Mouse (Mus musculus) frontal cortex, adult (tissue): ENCODE data around the gene Alkbh2.

Experiments
- ATAC-seq: cut with Nextera tagmentation; 2 replicates; pipeline ENCODE4 v1.9.2; 2017; ENCODE audit warnings: mild to moderate bottlenecking, moderate library complexity, mixed read lengths; ENCODE audit not compliant: low TSS enrichment

Gene Alkbh2

DNA sequence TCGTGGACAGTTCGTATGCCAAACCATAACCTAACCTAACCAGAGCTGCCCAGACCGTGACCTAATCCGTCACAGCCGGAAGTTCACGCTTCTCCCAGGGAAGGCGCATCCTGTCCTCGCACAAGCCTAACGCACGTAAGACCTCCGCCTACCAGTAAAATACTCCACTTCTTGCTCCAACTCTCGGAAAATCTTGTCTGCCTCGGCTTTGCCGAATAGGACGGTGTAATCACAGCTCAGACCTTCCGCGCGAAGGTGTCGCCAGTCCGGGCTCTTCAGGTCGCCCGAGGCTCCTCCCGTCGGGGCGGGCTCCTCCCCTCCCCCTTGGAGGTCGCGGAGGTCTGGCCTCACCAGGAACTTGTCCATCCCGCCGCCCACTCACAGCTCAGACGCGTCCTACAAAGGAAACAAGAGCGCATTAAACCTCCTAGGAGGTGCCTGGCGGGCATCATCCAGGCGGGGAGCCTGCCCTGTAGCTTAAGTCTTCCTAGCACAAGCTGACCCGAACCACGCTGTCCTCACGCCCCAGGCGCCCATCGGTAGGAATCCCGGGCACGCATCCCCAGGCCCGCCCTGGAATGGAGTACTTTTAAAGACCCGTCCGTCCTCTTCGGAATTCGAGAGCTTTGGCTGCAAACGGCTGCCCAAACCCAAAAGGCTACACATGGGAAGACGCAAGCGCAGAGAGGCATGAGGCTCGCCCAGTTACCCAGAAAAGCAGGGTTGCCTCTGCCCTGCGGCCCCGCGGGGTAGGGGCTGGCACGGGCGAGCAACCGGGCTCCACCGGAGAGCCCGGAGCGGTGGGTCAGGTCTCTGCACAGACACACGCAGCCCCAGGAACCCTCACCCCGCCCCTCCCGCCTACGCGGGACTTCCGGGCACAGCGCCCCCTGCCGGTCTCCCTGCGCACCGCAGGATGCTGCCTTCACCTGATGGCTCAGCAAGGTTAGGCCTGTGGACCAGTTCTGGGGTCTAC is at the start of gene Alkbh2:
Gene Alkbh2, minus strand, starts transcription at position 845 of the 976 bp plus-strand sequence.
- peak; percentile 28; the same call in 1 of the 2 replicates for ATAC-seq

DNA sequence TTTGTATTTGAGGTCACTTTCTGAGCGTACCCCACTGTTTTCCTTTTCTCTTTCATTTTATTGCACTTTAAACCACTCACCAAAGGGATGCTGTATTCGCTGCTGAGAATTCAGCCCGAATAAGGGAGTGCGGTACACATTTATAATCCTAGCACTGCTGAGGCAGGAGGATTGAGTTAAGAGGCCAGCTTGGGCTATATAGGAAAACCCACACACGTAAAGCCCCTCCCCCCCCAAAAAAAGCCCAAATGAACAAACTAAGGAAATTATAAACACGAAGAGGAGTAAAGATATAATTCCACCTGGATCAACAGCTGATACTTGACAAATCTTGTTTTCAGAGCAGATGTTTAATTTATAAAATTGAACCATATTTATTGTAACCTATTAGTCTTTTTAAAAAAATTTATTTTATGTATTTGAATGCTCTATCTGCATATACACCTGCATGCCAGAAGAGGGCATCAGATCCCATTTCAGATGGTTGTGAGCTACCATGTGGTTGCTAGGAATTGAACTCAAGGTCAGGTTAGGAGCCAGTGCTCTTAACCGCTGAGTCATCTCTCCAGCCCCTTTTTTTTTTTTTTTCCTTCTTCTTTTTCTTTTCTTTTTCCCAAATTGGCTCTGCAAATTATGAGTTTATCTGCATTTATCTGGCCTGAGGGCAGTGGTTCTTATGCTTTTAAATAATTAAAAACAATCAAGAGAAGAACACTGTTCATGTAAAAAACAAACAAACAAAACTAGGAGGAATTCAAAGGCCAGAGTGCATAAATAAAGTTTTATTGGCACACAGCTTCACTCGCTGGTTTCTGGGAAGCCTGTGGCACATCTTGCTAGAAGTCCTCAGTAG is 48.8 kb upstream of the Alkbh2 start:
- ATAC-seq: no peak

DNA sequence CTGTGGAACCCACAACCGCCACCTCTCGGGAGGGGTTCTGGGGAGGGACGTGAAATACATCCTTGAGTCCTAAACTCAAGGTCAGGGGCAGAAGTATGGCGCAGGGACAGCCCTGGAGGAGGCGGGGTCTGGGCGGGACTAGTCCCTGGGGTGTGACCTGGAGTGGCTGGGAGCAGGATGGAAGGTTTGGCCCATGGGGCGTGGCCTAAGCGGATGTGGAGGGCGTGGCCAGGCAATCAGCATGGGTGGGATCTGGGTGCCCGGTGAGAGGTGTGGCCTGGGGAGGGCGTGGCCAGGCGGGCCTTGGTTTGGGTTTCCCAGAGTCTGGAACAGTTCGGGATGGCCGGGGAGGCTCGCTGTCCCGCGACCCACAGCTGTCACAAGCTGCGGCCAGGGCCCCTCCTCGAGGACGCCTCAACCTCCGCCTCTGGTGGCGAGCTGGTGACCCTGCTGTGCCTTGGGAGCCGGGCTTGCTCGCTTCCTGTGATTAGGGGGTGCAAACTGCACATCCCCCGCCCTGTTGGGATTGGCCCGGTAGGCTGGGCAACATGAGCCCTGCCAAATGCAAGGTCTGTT is 47.7 kb upstream of the Alkbh2 start:
- peak; percentile 64 for ATAC-seq

DNA sequence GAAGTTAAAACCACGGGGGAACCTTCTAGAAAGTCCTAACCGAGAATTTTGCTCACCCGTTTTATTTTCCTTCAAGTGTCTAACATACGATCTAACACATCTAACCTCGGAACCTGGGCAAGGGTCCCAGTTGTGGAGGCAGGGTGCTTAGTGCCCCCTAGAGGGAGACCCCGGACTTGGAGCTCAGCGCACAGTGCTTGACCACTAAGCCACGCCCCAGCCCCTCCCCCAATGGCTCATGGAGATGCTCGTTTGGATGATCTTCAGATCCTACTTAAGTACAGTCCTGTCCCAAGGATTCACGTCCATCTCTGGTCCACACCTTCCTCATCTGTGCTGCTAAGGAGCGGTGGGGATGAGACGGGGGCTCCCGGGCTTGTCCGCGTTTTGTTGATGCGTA is 46.6 kb upstream of the Alkbh2 start:
- no peak for ATAC-seq

DNA sequence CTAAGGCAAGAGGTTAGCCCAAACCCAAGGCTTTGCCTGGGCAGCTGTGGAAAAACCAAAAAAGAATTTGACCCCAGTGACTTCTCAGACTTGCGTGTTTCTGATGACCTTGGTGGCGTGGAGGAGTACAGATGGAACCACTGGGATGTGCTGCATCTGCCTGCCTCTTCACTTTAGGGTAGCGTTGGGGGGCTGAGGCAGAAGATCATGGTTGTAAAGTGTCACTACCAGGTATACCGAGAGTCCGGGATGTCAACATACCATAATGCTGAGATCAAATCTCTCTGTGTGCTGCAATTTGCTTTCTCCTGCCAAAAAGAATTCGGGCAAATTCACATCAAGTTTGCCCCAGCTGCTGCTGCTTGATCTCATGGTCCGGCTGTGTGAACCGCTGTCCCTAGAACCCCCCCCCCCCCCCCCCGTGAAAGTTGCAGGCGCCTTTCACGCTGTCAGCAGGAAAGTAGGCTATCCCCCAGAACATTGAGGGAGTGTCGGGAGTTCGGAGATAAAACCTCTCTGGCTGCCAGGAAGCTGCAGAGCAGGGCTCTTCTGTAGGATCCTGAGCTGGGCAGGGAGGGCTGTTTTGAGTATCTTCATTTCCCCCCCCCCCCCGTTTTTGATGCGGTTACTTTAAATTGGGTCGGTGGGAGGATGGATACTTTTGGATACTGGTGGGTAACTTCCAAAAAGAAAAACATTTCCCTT is 46.0 kb upstream of the Alkbh2 start:
- no peak for ATAC-seq

DNA sequence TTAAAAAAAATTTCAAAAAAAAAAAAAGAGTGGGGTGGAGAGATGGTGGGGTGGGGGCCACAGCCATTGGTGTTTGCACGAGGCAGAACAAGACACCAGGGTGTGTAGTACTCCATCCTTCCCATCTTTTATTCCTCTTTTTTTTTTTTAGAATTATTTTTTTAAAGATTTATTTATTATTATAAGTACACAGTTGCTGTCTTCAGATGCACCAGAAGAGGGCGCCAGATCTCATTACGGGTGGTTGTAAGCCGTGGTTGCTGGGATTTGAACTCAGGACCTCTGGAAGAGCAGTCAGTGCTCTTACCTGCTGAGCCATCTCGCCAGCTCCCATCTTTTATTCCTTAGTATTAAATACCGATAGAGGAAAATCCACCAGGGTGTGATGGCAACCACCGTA is 45.4 kb upstream of the Alkbh2 start:
- no peak for ATAC-seq

DNA sequence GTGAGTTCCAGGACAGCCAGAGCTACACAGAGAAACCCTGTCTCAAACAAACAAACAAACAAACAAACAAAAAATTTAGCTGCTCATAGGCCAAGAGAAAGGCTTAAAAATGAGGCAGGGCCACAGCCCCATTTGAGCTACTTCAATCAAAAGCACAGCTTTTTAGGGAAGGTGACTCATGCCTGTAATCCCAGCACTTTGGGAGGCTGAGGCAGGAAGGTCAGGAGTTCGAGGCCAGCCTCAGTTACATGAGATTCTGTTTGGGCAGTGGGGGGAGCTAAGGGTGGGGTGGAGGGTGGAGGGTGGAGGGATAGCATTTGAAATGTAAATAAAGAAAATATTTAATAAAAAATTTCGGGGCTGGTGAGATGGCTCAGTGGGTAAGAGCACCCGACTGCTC is 44.9 kb upstream of the Alkbh2 start:
- no peak for ATAC-seq

DNA sequence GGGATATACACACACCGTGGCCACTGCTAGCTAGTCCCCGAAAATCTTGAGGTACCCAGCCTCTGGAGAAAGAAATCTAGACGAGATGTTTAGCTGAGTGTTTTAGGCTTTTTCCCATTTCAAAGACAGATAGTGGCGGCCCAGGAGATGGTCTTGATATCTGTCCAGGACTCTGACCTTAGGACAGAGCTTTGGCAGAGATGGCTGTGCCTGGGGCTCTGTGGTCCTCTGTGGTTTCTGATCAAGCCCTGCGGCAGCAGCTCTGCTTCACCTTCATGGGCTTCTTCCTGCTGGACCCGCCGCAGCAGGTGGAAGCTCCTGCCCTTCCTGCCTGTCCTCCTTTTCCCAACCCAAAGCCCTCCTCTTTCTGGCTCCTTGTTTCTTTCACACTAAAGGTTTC is 42.3 kb upstream of the Alkbh2 start:
- no peak for ATAC-seq

DNA sequence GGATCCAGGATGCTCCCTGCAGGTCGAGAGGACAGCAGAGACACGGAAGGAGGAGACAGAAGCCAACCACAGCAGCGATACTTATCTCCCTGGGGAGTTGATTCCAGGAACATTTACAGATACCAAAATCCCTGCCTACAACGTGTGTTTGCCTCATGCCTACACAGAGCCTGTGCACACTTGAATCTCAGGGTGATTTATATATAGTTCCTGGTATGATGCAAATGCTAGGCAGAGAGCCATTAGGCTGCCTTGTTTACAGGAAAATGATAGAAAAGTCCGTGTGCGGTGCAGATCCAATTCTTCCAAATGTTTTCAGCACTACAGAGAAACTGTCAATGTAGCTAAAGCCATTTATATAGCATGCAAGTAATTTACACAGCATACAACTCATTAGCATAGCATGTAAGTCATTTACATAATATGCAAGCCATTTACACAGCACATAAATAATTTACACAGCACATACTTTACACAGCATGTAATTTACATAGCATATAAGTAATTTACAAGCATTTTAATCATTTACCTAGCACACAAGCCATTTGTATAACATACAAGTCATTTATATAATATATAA is 35.2 kb upstream of the Alkbh2 start:
- ATAC-seq: peak; percentile 89

DNA sequence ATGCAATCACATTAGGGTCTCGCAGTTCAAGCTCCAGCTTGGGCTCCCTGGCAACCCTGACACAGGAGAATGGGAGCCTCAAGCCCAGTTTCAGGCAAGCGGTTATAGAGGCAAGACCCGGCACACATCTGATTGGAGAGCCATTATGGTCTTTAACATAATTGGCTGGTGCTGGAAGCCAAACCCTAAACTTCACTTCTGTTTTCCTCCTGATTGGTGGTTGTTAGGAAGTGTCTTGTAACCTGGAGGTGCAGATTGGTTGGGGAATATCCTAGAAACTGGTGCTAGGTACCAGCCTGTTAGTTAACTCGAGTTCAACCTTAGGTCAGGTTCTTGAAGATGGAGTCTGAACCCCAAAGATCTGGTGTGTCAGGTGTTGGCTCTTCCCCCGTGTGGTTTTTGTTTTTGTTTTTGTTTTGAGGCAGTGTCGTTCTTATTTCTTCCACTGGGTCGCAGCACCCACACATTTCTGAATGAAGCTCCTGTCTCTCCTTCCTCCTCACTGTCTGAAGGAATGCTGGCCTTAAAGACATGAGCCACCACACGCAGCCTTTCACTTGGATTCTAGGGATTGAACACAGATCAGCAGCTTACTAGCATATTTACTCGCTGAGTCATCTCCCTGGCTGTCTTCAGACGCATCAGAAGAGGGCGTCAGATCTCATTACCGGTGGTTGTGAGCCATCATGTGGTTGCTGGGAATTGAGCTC is 34.2 kb upstream of the Alkbh2 start:
- no peak for ATAC-seq

DNA sequence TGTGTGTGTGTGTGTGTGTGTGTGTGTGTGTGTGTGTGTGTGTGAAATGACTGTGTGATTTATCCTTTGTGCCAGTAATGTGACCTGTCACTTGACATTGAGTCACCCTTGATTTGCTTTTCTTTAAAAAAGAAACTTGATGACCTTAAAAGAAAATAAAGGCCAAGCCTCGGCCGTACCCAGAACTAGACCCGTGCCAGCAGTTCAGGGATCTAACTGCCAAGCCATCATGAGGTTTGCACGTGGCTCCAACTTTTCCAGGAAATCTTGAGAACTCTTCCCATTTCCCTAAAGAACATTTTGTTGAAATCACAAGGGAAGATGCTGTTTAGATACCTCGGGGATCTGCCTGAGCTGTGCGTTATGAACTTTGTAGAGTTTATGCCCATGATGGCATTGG is 33.4 kb upstream of the Alkbh2 start:
- no peak for ATAC-seq

DNA sequence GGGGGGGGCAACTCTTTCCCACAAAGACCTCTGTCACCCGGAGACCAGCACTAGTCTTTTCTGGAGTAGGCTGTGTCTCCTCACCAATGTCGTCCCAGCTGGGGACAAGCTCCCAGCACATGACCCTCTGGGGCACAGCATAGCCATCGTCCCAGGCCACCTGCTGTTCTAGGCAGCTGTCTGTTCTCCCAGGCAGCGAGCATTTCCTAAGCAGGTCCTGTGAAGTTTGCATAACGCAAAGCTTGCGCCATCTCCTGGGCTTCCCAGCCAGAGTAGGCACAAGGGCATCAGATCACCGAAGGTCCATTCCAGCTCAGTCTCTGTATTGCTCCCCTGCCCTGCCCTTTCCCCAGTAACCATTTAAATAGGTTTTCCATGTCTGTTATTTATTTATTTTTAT is 29.2 kb upstream of the Alkbh2 start:
- no peak for ATAC-seq

DNA sequence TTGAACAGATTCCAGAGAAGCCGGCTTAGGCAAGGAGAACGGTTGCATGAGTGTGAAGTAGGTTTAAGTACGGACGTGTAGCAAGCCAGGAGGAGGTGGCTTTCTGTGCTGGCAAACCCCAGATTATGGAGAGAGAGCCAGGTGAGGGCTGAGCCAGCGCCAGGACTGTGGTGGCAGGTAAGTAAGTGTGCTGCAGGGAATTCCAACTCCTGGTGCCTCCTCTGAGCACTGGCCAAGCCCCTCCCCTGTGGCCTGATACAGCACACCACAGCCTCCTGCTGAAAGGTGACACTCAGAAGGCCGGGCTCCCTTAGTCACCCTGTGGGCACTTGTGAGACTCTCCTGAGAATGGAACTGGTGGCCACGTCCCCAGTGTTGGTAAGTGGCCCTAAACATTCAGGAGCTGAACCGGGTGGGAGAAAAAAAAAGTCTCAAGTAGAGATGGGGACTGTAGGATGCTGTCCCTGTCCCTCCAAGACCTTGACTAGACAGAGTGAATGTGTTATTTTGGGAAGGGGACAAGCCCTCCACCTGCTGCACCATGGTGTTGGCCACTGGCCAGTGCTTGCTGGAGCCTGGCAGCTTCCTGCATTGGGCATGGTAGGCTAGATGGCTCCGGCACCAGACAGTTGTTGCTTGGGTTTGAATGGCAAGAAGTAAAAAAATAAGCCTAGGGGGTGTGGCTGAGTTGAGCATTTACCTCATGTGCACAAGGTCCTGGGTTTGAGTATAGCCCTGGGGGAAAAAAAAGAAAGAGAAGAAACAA is 27.3 kb upstream of the Alkbh2 start:
- no peak for ATAC-seq

DNA sequence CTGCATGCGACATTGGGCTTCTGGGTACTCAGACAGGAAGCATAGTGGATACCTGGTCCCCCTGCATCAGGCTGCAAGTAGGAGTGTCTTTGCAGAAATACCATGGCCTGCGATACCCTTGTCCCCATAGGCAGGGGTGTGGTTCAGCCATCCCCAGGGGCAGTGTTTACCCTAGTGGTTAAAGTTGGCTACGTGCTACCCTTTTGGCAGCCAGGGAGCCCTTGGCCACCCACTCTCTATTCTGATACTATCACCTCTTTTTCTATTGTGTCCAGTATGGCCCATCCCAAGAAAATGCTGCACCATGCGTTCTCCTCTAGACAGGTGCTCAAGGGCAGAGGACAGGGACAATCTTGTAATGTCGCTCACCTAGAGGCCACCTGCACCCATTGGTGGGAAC is 26.7 kb upstream of the Alkbh2 start:
- no peak for ATAC-seq

DNA sequence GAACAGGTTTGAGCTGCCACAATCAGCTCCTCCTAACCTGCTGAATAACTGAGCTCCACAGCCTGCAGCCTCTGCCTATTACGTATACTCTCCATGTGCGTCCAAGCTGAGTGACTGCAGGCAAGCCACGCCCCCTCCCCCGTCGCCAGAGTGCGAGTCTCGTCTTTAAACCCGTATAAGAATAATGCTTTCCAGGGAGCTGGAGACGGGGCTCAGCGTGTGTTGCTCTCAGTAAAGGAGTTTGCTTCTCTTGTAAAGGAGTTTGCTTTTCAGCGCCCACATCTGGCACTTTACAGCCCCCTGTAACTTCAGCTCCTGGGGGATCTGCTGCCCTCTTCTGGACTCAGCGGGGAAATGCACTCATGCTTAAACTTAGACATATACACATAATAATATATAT is 25.5 kb upstream of the Alkbh2 start:
- no peak for ATAC-seq

DNA sequence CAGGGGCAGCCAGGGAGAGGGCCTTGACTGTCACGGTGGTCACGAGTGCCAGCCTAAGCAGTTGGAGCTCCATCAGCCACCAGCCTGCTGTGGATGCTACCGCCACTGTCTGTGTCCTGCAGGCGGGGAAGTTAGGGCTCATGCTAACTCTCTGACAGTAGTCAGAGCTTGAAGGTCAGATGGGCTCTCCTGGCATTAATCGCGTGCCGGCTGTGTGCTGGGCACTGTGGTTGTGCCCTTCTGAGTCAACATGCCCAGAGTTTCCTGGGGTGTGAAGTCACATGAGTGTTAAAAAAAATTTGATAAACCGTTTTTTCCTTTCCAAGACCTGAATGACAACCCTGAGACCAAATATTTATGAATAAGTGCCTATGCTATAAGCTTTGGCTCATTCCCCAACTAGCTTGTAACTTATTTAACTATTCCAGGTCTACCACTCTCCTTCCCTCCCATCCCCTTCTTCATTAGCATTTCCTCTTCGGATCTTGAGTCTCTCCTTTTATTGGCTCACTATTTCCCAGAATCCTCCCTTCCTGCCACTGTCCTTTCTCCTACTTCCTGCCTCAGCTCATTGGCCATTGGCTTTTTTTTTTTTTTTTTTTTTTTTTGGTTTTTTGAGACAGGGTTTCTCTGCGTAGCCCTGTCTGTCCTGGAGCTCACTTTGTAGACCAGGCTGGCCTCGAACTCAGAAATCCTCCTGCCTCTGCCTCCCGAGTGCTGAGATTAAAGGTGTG is 24.5 kb upstream of the Alkbh2 start:
- ATAC-seq: no peak

DNA sequence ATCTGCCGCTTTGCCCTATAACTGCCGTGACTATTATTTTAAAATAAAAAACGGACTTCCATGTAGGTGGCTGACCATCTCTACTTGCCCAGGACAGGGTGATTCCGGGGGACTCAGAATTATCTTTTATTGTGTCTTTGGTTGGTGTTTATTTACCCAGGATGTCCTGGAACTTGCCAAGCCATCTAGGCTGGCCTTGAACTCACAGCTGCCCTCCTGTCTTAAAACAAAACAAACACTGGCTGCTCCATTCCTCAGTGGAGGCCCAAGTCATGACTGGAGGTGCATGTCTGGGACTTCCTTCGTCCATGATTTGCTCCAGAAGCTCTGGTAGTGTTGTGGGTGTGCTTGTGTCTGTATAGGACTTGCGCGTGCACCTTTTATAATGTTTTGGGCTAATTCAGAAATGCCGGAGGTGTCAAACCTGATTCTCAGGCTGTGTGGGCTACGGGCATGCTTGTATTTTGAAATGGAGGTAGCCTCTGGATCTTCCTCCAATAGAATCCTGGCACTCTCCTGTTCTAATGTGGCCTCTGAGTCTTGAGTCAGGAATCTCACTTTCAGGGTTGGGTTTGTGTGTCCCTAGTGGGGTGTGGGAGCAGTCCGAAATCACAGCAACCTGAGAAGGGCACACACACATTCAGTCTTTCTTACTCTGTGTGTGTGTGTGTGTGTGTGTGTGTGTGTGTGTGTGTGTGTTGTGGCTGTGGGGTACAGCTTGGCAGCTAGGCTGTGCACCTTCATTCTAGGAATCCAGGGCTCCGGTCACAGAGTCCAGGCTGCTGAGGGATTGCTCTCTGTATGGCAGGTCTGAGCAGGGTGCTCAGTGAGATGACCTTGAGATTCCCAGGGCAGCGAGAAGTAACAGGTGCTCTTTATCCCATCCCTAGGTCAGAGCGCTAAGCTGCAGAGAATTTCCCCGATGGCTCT is 19.3 kb upstream of the Alkbh2 start:
- no peak for ATAC-seq
